Mouse (Mus musculus): Measurements from ENCODE around the gene Cd163. TPM values are rescaled to one million over a fixed set of nuclear protein-coding genes. Genes with fewer than 3 reads are reported as not detected.
A peak's percentile ranks its signal among the peaks of the same experiment; 100 is the strongest.
"Not testable (repeated sequence)": the region's sequence is repeated elsewhere in the genome, so short reads cannot be mapped to it uniquely, and the experiment has no call there.

Gene Cd163
- 10 to 100 TPM; 15.2 to 16.8 TPM for total RNA-seq (2021)
- long read RNA-seq, experiment 1, full-length matches to known transcripts, result 6 of 13 reads
- long read RNA-seq, experiment 1, partial matches to known transcripts, result 4 of 13 reads
- long read RNA-seq, experiment 1, other reads (novel, unspliced or antisense), result 3 of 13 reads
- long read RNA-seq, experiment 2, full-length matches to known transcripts, result 7 of 11 reads
- long read RNA-seq, experiment 2, partial matches to known transcripts, result 2 of 11 reads
- long read RNA-seq, experiment 2, other reads (novel, unspliced or antisense), result 2 of 11 reads

GRCm38 (mm10) chr6:124304356-124304755 lies at the start of gene Cd163:
Cd163 (plus strand) TSS chr6:124304656.
- DNase-seq, result no peak
- intact Hi-C loops (cut with DNase I), result no loop called here

DNA sequence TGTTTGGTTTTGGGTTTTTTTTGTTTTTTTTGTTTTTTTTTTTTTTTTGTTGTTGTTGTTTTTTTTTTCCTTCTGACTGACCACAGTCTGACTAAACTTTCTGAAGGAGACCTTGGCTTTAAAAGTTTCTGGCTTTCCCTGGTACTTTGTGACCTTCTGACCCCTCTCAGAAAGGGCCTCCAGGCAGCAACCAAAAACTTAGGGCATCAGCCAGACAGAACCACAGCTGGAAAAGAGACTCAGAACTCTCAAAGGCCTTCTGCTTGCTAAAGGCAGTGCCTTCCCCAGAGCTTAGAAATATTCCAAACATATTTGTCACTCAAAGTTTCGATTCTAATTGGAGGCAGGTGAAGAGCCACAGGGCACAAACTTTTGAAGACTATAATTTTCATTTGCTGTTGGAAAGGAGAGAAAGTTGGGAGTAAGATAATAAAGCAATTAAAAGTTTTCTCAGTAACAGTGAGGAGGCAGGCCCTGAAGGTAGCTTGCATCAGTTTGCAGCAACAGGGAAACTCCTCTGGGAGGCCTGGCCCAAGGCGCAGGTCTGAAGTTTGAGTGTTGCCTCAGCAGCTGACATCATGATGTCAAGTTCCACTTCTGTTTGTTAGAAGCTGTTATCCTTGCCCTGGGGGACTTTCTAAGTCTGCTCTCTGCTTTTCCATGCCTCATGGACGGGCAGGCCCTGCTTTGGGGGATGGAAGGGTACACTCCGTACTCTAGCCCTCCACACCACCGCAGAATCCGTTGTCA lies 48.6 kb upstream of the Cd163 start:
- no peak for DNase-seq
- intact Hi-C loops (cut with DNase I), result no loop called here

GRCm38 (mm10) chr6:124260198-124260931 lies 44.1 kb upstream of the Cd163 start:
- DNase-seq, result peak; percentile 63 to 72
- intact Hi-C loops (cut with DNase I), result loop anchor here (2.0 to 10.0 kb wide), 2 partner anchors 330 to 1366 kb away; no protein-coding TSS in a partner anchor

- intact Hi-C loops (cut with DNase I), result loop anchor here (1.0 to 10.0 kb wide), 2 partner anchors 117 to 1368 kb away; no protein-coding TSS in a partner anchor
- peak; percentile 70 to 73 for DNase-seq
Observed at GRCm38 (mm10) chr6:124262696-124263095, 41.8 kb upstream of the Cd163 start.

GRCm38 (mm10) chr6:124273231-124273880 lies 31.1 kb upstream of the Cd163 start:
- intact Hi-C loops (cut with DNase I), result no loop called here
- peak in 1 of 2 experiments; percentile 18 for DNase-seq

DNA sequence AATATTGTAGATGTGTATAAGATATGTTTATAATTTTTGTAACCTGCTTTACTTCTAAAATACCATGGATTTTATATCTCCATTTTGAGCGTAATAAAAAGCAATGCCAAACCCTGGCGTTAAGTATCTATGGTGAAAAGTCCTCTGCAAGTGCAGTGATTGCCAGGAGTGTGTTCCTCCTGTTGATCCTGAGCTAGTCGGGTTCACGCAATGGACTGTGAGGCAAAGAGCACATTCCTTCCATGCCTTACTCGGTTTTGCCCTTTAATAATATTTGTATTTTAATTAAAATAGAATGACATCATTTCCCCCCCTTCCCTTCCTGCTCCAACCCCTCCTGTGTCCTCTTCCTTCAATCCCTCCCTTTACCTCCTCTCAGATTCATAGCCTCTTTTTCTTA lies 26.8 kb upstream of the Cd163 start:
- intact Hi-C loops (cut with DNase I), result no loop called here
- no peak for DNase-seq

DNA sequence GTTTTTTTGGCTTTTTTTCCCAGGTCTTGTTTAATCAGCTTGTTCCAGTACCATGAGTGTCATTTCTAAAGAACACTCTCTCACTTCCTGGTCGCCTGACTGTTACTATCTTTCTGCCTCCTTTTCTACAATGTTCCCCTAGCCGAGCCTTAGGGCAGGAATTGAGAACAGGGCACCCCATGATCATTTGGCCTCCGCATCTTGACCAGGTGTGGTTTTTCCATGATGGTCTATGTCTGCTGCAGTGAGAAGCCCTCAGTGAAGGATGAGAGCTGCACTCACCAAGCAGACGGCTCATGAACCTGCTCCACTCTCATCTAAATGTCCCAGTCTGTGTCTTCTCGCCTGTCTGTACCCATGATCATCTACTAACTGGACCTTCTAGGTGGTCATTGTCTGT lies 26.2 kb upstream of the Cd163 start:
- no peak for DNase-seq
- intact Hi-C loops (cut with DNase I), result no loop called here

DNA sequence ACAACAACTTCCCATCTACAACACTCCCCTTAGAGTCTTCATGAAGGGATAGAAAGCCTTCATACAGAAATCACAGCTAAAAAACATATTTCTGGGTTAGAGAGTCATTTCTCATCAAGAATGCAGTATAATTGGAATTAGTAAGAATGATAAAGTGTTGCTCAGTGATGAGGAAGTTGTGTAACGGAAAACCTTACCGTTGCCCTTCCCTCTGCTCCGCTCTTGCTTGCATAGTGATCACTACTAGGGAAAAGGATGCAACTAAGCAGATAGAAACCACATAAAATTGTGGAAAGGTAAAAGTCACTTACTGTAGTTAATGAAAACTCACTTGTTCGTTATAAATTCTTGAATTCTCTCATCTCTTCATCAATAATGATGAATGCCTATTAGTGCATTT lies 21.7 kb upstream of the Cd163 start:
- no peak for DNase-seq
- intact Hi-C loops (cut with DNase I), result no loop called here

- intact Hi-C loops (cut with DNase I); DNase-seq: not testable (repeated sequence)
Observed at GRCm38 (mm10) chr6:124297378-124297777, 7.1 kb upstream of the Cd163 start.

- no peak for DNase-seq
- intact Hi-C loops (cut with DNase I), result no loop called here
Observed at GRCm38 (mm10) chr6:124301447-124302192, 2.8 kb upstream of the Cd163 start.

DNA sequence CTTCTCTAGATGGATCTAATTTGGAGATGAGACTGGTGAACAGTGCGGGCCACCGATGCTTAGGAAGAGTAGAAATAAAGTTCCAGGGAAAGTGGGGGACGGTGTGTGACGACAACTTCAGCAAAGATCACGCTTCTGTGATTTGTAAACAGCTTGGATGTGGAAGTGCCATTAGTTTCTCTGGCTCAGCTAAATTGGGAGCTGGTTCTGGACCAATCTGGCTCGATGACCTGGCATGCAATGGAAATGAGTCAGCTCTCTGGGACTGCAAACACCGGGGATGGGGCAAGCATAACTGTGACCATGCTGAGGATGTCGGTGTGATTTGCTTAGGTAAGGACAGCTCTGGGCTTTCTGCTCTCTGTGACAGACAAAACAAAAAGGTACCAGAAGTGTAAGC lies 4.5 kb downstream of the Cd163 start:
- intact Hi-C loops (cut with DNase I), result no loop called here
- DNase-seq, result no peak

DNA sequence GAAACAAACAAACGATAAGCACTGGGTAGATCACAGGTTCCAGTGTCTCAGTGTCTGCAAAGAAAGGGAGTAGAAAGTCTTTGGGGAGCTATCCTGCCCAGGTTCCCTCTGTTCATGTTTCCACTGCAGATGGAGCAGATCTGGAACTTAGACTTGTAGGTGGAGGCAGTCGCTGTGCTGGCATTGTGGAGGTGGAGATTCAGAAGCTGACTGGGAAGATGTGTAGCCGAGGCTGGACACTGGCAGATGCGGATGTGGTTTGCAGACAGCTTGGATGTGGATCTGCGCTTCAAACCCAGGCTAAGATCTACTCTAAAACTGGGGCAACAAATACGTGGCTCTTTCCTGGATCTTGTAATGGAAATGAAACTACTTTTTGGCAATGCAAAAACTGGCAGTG lies 7.8 kb downstream of the Cd163 start:
- DNase-seq, result no peak
- intact Hi-C loops (cut with DNase I), result no loop called here

GRCm38 (mm10) chr6:124320371-124320770 lies 15.9 kb downstream of the Cd163 start:
- DNase-seq, result no peak
- intact Hi-C loops (cut with DNase I), result no loop called here

DNA sequence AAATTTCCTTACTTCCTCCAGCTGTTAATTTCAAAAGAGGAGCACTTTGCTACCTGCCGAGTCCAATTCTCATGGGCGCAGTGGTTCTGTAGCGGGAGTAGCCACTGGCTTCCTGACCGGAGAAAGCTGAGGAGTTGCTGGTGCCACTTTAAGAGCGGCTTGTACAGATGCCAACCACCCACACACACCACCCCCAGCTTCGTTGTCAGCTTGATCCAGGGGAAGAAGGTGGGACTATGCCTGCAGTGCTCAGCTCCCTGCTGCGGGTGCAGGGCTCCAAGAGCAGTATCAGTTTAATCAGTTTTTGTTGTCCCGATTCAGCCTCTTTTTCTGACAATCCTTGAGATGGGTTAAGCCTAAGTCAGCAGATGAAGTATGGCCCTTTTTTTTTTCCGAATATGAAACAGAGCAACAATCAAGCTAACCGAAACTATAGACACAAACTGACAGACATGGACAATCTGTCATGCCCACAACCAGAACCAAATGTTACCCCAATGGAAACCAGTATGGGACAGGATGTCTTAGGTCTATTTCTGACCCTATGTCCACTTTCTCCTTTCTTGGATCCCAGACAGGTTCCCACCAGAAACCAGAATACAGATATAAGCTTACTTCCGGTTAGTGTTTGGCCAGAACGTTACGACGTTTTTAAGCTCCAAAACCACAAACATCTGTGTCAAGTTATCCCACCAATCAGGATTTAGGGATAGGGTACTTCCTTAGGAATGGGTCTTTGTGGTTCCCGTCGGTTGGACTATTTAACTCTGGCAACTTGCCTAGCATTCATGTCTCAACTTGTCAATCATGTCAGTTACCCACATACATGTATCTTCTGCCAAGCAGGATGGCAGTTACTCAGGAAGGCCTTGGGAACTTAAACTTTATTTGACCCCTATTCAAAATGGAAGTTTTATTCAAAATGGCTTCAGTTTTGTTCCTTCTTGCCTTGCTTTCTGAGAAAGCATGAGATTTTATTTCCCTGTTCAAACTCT lies 17.3 kb downstream of the Cd163 start:
- intact Hi-C loops (cut with DNase I), result no loop called here
- no peak for DNase-seq

DNA sequence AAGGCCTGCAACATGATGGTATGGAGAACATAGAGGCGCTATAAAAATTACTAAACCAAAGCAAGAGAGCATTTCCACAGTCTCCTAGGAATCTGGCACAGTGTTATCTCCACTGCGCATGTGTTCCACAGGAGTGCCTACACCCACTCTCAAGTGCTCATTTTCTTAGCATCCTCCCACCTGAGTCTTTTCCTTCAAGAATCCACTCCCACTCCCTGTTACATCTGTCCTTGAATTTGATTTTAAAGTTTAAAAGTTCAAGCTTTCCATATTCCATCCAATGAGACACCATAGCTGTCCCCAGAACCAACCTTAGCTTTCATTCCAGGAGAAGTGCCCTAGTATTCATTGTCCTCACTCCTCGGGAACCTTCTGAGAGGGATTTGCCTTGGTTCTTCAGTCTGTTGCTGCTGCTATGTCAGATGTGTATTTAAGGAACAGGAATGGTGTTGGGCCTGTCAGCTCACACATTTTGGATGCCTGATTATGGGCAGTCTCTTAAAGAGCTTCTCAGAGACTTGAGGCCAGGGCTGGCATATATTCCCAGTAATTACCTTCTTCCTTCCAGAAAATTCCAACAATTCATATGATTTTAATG lies 24.0 kb downstream of the Cd163 start:
- intact Hi-C loops (cut with DNase I), result no loop called here
- no peak for DNase-seq

GRCm38 (mm10) chr6:124329622-124330021 lies 25.2 kb downstream of the Cd163 start:
- DNase-seq, result no peak
- intact Hi-C loops (cut with DNase I), result no loop called here

GRCm38 (mm10) chr6:124345096-124345495 lies 40.6 kb downstream of the Cd163 start:
- no peak for DNase-seq
- intact Hi-C loops (cut with DNase I), result no loop called here

DNA sequence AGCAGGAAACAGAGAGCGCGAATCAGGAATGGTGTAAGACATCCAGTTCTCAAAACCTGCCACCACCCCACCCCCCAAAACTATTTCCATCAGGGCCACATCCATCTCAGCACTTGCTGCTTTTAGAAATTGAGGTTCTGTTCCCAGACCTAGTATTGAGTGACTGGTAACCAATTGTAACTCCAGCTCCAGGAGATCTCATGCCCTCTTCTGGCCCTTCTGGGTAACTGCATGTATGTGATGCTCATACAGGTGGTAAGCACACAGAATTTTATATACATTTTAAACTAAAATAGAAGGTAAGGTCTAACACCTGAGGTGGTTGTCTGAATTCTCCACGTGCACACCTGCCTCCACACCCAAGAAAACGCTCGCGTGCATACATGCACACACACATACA lies 42.2 kb downstream of the Cd163 start:
- intact Hi-C loops (cut with DNase I), result no loop called here
- DNase-seq, result no peak

Measured in heart, postnatal 14 days (tissue).